Mouse (Mus musculus): Measurements from ENCODE around the gene Gp9.

- no peak for TF ChIP-seq POLR2A (IDR thresholded peaks at IDR 0.05; ENCODE audit: borderline replicate concordance, extremely low read depth, low read depth, low read length)
- TF ChIP-seq CTCF (IDR thresholded peaks at IDR 0.05; ENCODE audit: insufficient read depth, low read length): no peak
Measured at GRCm38 (mm10) chr6:87734136-87734535, 43.7 kb upstream of the Gp9 start.

All from lung, adult 2 months (tissue).